Mouse (Mus musculus): Measurements from ENCODE around the gene Atp7b. TPM values are rescaled to one million over a fixed set of nuclear protein-coding genes. Genes with fewer than 3 reads are reported as not detected.

Gene Atp7b
- total RNA-seq, 2 experiments from 2014 or later: 2.6 to 3.1 TPM

- DNase-seq (ENCODE audit: extremely low spot score in 1 of 2, low spot score in 2 of 2): no peak
- intact Hi-C loops (cut with DNase I): no loop called here
Measured at GRCm38 (mm10) chr8:22036137-22036536, 24.0 kb downstream of the Atp7b start.

GRCm38 (mm10) chr8:22030990-22031389, 29.1 kb downstream of the Atp7b start:
- intact Hi-C loops (cut with DNase I): no loop called here
- no peak for DNase-seq (ENCODE audit: extremely low spot score in 1 of 2, low spot score in 2 of 2)

- intact Hi-C loops (cut with DNase I): no loop called here
- DNase-seq (ENCODE audit: extremely low spot score in 1 of 2, low spot score in 2 of 2): no peak
Measured at GRCm38 (mm10) chr8:22028973-22029372, 31.1 kb downstream of the Atp7b start.

GRCm38 (mm10) chr8:22025241-22025640, 34.9 kb downstream of the Atp7b start:
- DNase-seq (ENCODE audit: extremely low spot score in 1 of 2, low spot score in 2 of 2): no peak
- intact Hi-C loops (cut with DNase I): no loop called here

GRCm38 (mm10) chr8:22022244-22022643, 37.9 kb downstream of the Atp7b start:
- intact Hi-C loops (cut with DNase I): no loop called here
- no peak for DNase-seq (ENCODE audit: extremely low spot score in 1 of 2, low spot score in 2 of 2)

- DNase-seq (ENCODE audit: extremely low spot score in 1 of 2, low spot score in 2 of 2): no peak
- intact Hi-C loops (cut with DNase I): no loop called here
Measured at GRCm38 (mm10) chr8:22019498-22019897, 40.6 kb downstream of the Atp7b start.

GRCm38 (mm10) chr8:22017731-22018130, 42.4 kb downstream of the Atp7b start:
- DNase-seq (ENCODE audit: extremely low spot score in 1 of 2, low spot score in 2 of 2): no peak
- intact Hi-C loops (cut with DNase I): no loop called here

GRCm38 (mm10) chr8:22013034-22013707, 46.9 kb downstream of the Atp7b start:
- peak in 1 of 2 experiments; percentile 27 for DNase-seq (ENCODE audit: extremely low spot score in 1 of 2, low spot score in 2 of 2)
- intact Hi-C loops (cut with DNase I): no loop called here

GRCm38 (mm10) chr8:22009403-22009802, 50.7 kb downstream of the Atp7b start:
- intact Hi-C loops (cut with DNase I): no loop called here

GRCm38 (mm10) chr8:22006423-22006822, 53.7 kb downstream of the Atp7b start:
- DNase-seq (ENCODE audit: extremely low spot score in 1 of 2, low spot score in 2 of 2): no peak
- intact Hi-C loops (cut with DNase I): no loop called here

More at GRCm38 (mm10) chr8:22009403-22009802, 50.7 kb downstream of the Atp7b start:
- no peak for DNase-seq (ENCODE audit: extremely low spot score in 1 of 2, low spot score in 2 of 2)

GRCm38 (mm10) chr8:22004750-22005522, 55.2 kb downstream of the Atp7b start:
- intact Hi-C loops (cut with DNase I): no loop called here
- no peak for DNase-seq (ENCODE audit: extremely low spot score in 1 of 2, low spot score in 2 of 2)

- DNase-seq (ENCODE audit: extremely low spot score in 1 of 2, low spot score in 2 of 2): no peak
- intact Hi-C loops (cut with DNase I): no loop called here
Measured at GRCm38 (mm10) chr8:21995181-21995580, 64.9 kb downstream of the Atp7b start.

GRCm38 (mm10) chr8:21992184-21992583, 67.9 kb downstream of the Atp7b start:
- intact Hi-C loops (cut with DNase I): loop anchor here (5.0 kb wide), 2 partner anchors 55 to 175 kb away; partner anchors contain the start of gene Nek3
- DNase-seq (ENCODE audit: extremely low spot score in 1 of 2, low spot score in 2 of 2): peak; percentile 33 to 56

- intact Hi-C loops (cut with DNase I): no loop called here
- peak in 1 of 2 experiments; percentile 8 for DNase-seq (ENCODE audit: extremely low spot score in 1 of 2, low spot score in 2 of 2)
Measured at GRCm38 (mm10) chr8:21981664-21982337, 78.3 kb downstream of the Atp7b start.

GRCm38 (mm10) chr8:21978193-21978592, 81.9 kb downstream of the Atp7b start:
- DNase-seq (ENCODE audit: extremely low spot score in 1 of 2, low spot score in 2 of 2): peak in 1 of 2 experiments; percentile 51
- intact Hi-C loops (cut with DNase I): no loop called here

- no peak for DNase-seq (ENCODE audit: extremely low spot score in 1 of 2, low spot score in 2 of 2)
- intact Hi-C loops (cut with DNase I): no loop called here
Measured at GRCm38 (mm10) chr8:21969475-21969874, 90.6 kb downstream of the Atp7b start, which contains the start of gene Ccdc70. TSS of gene Ccdc70 (plus strand) at chr8:21969775.

GRCm38 (mm10) chr8:21966646-21967045, 93.5 kb downstream of the Atp7b start:
- intact Hi-C loops (cut with DNase I): no loop called here
- DNase-seq (ENCODE audit: extremely low spot score in 1 of 2, low spot score in 2 of 2): no peak

- intact Hi-C loops (cut with DNase I): loop anchor here (5.0 kb wide), 1 partner anchor 201 kb away; no protein-coding TSS in a partner anchor
- no peak for DNase-seq (ENCODE audit: extremely low spot score in 1 of 2, low spot score in 2 of 2)
Measured at GRCm38 (mm10) chr8:21958414-21958813, 101.7 kb downstream of the Atp7b start, which contains the start of gene Fam90a1a. TSS of gene Fam90a1a (plus strand) at chr8:21958714.

- DNase-seq (ENCODE audit: extremely low spot score in 1 of 2, low spot score in 2 of 2): no peak
- intact Hi-C loops (cut with DNase I): loop anchor here (5.0 kb wide), 1 partner anchor 199 kb away; no protein-coding TSS in a partner anchor
Measured at GRCm38 (mm10) chr8:21956336-21956735, 103.8 kb downstream of the Atp7b start.

All from left cerebral cortex, postnatal 10 days (tissue).